Mouse (Mus musculus): ENCODE measurements at regions not wholly inside any gene's neighbourhood (a gene's known extent, or its start where the extent isn't known, plus 50 kb on each side); places are given as distances from the start of the nearest gene placed in this dataset.

- TF ChIP-seq POLR2A (IDR thresholded peaks at IDR 0.05; ENCODE audit: low read depth, low read length) = no peak
- no peak for TF ChIP-seq CTCF (conservative IDR thresholded peaks at IDR 0.05; ENCODE audit: insufficient read depth, insufficient read length, low read depth, low read length)
Measured at GRCm38 (mm10) chr11:64195272-64195671, 116.0 kb upstream of the Cox10 start.
